Comparison of ENCODE assay signal across 8 mouse cellular contexts in the genomic region with DNA sequence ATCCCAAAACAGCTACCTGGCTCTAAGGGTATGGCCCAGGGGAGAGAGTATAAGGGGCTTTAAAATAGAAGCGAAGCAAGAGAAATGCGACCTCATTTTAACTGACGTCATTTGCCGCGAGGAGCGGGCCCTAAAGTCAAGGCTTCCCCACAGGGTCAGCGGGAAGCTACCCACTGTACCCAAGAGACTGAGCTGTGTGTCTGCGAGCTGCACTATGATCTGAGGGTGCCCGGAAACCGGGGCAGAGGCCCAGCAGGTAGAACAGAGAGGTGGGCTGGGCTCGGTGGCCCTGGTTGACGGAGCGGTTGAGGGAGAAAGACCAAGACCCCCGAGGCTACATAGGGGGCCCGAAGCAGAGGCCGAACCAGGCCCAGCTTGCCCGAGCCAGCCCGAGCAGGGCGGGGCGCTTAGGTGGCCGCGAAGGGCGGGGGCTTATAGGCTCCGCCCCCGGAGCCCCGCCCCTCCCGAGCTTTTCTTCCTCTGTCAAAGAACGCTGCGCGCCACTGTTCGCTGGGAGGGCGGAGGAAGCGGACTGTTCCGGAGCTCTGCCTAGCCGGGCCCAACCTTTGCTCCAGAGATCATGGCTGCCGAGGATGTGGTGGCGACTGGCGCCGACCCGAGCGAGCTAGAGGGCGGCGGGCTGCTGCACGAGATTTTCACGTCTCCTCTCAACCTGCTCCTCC. TPM values are rescaled to one million over a fixed set of nuclear protein-coding genes. Genes with fewer than 3 reads are reported as not detected.
DNase-seq lines count a peak whose midpoint lies in the region; ATAC-seq and TF ChIP-seq lines count a peak whose summit lies in the region.

Gene Pgrmc1 (plus strand): TSS at position 500 of the 683 bp plus-strand sequence.

- WGBS in lung, embryonic 15.5 days = 14% methylated on average over 37 of the region's 45 CpGs
- WGBS in olfactory bulb, adult 2 months = 22% methylated on average over 35 of the region's 45 CpGs

- peak within 1 kb of the TSS; percentile 77 for H3K27ac ChIP-seq in lung, embryonic 15.5 days
- peak within 1 kb of the TSS; percentile 92 for H3K27ac ChIP-seq in olfactory bulb, adult 2 months (ENCODE audit: insufficient read depth, low read depth, low read length)

- DNase-seq in Muller cell, postnatal 12 days (ENCODE audit: inconsistent ontology term) = peak; percentile 86
- peak; percentile 87 for DNase-seq in cerebellum, adult 9-10 months
- DNase-seq in layer of hippocampus, adult 9-10 months (ENCODE audit: low spot score) = peak; percentile 32
- DNase-seq in thymus, adult 18-20 months = peak; percentile 74 to 78

- no peaks in the 10 kb centered on the region for H3K36me3 ChIP-seq in lung, embryonic 15.5 days

- no peaks in the 10 kb centered on the region for H3K27me3 ChIP-seq in lung, embryonic 15.5 days

- H3K9ac ChIP-seq in lung, embryonic 15.5 days = peak within 1 kb of the TSS; percentile 64

- no peak for TF ChIP-seq CTCF in olfactory bulb, adult 2 months (IDR thresholded peaks at IDR 0.05; ENCODE audit: insufficient read depth, low read depth, low read length)

- peak within 1 kb of the TSS; percentile 55 for H3K4me2 ChIP-seq in lung, embryonic 15.5 days

- H3K4me3 ChIP-seq in lung, embryonic 15.5 days = peak within 1 kb of the TSS; percentile 64
- H3K4me3 ChIP-seq in olfactory bulb, adult 2 months (ENCODE audit: insufficient read depth, low read depth, low read length) = peak within 1 kb of the TSS; percentile 98

- H3K4me1 ChIP-seq in lung, embryonic 15.5 days = no peaks in the 10 kb centered on the region
- no peaks in the 10 kb centered on the region for H3K4me1 ChIP-seq in olfactory bulb, adult 2 months (ENCODE audit: control insufficient read depth, insufficient read depth, low read length)

- peak; percentile 90 for ATAC-seq in frontal cortex, adult (ENCODE audit: low TSS enrichment)
- ATAC-seq in hematopoietic stem cell, adult 5-6 weeks (replicated peaks in 1 of 2; ENCODE audit: insufficient read depth in 1 of 2, low FRiP score in 2 of 2, low TSS enrichment in 1 of 2, low read depth in 1 of 2, poor library complexity in 2 of 2, severe bottlenecking in 2 of 2) = peak; percentile 92 to 93
- ATAC-seq in lung, embryonic 15.5 days (ENCODE audit: borderline replicate concordance, extremely low read depth, low FRiP score, low TSS enrichment) = peak; percentile 94

- H3K9me3 ChIP-seq in lung, embryonic 15.5 days = no peaks in the 10 kb centered on the region

- peak; percentile 96 for TF ChIP-seq POLR2A in olfactory bulb, adult 2 months (IDR thresholded peaks at IDR 0.05; ENCODE audit: insufficient read depth, low read depth, low read length)

RNA-seq across cellular contexts. Expression of gene Pgrmc1, which starts in this region (rescaled TPM):
- total RNA-seq in hematopoietic stem cell, adult 5-6 weeks (2017) = 83.2 and 101 TPM in 2 replicates
- 233 and 239 TPM in 2 replicates for polyA plus RNA-seq in lung, embryonic 15.5 days (2015; fragmentation: Nextera tagmentation; extraction: Ambion mirVana)
- 165 TPM in 1 of 2 replicates, not detected in the other for polyA plus RNA-seq in olfactory bulb, adult 2 months (2012; ENCODE audit: insufficient read depth, insufficient read length, low replicate concordance, missing spikeins)

Comparison
In these comparisons a context has a peak if more than half of its experiments do, and no peak if none do; other contexts are left out.
1. Peak in every context shown above with its lines: DNase-seq, ATAC-seq, H3K4me3 ChIP-seq and H3K27ac ChIP-seq.
2. DNase-seq: peak in every context shown above with its lines; median percentile 87 in cerebellum, adult 9-10 months; 86 in Muller cell, postnatal 12 days; 76 in thymus, adult 18-20 months; 32 in layer of hippocampus, adult 9-10 months.